Mouse (Mus musculus) ES-E14 (cell line): ENCODE measurements around the gene Emc8. TPM values are rescaled to one million over a fixed set of nuclear protein-coding genes. Genes with fewer than 3 reads are reported as not detected.

Source experiments
- DNase-seq: peaks from one replicate; pipeline ENCODE4 v3.0.0-alpha.2; 2013; ENCODE audit warnings: low read depth, low spot score
- H3K27ac ChIP-seq: 2 replicates; pipeline ENCODE4 v1.5.1; 2012; ENCODE audit warnings: low read depth, mild to moderate bottlenecking, low read length, moderate library complexity, mixed read lengths; ENCODE audit not compliant: poor library complexity, insufficient read depth, severe bottlenecking
- H3K36me3 ChIP-seq: 2 replicates; pipeline ENCODE4 v1.6.1; 2012; ENCODE audit warnings: mild to moderate bottlenecking, low read length, moderate library complexity, mixed read lengths; ENCODE audit not compliant: control insufficient read depth, poor library complexity, insufficient read depth, severe bottlenecking
- H3K4me1 ChIP-seq, 2 experiments: fragments of 150-350 bp in 1 of 2; sonication (generic) in 1 of 2; 2 replicates each; pipeline ENCODE4 v1.6.1; 2012; ENCODE audit warnings: low read length in 2 of 2, mild to moderate bottlenecking in 1 of 2, mixed read lengths in 1 of 2; ENCODE audit not compliant: control insufficient read depth in 2 of 2, insufficient read depth in 2 of 2, poor library complexity in 1 of 2
- H3K4me3 ChIP-seq, 2 experiments: fragments of 150-350 bp in 1 of 2; sonication (generic) in 1 of 2; 2 replicates each; pipeline ENCODE4 v1.5.1; 2012; ENCODE audit warnings: low read length in 2 of 2, low read depth in 1 of 2, mild to moderate bottlenecking in 1 of 2, mixed read lengths in 1 of 2; ENCODE audit not compliant: insufficient read depth in 1 of 2, poor library complexity in 1 of 2, severe bottlenecking in 1 of 2
- H3K9ac ChIP-seq: 2 replicates; pipeline ENCODE4 v1.6.1; 2012; ENCODE audit warnings: low read depth, mild to moderate bottlenecking, low read length, mixed read lengths; ENCODE audit not compliant: poor library complexity, insufficient read depth, severe bottlenecking
- H3K9me3 ChIP-seq: fragments of 150-350 bp; sonication (generic); 2 replicates; pipeline ENCODE4 v1.6.1; 2012; ENCODE audit warnings: low read depth, mild to moderate bottlenecking, low read length; ENCODE audit not compliant: control insufficient read depth, insufficient read depth
- CHD2 ChIP-seq: IDR thresholded peaks from 2 replicates; pipeline ENCODE4 v1.6.1; 2014; ENCODE audit warnings: mild to moderate bottlenecking, low read depth, low read length, inconsistent platforms
- HCFC1 ChIP-seq: IDR thresholded peaks from 2 replicates; pipeline ENCODE4 v1.6.1; 2012; ENCODE audit warnings: low read length, inconsistent platforms, borderline replicate concordance; ENCODE audit not compliant: insufficient read depth
- MAFK ChIP-seq: IDR thresholded peaks from 2 replicates; pipeline ENCODE4 v1.6.1; 2014; ENCODE audit warnings: mild to moderate bottlenecking, low read depth, low read length, inconsistent platforms; ENCODE audit not compliant: insufficient read depth
- ZC3H11A ChIP-seq: IDR thresholded peaks from 2 replicates; pipeline ENCODE4 v1.6.1; 2012; ENCODE audit warnings: low read depth, mild to moderate bottlenecking, inconsistent platforms, low read length, borderline replicate concordance
- ZNF384 ChIP-seq: IDR thresholded peaks from 2 replicates; pipeline ENCODE4 v1.6.1; 2012; ENCODE audit warnings: low read depth, low read length, inconsistent platforms
- in situ Hi-C, 2 experiments: fragments of 600-800 bp; cut with MboI; formaldehyde crosslinking; loops; one replicate each; pipeline ENCODE4 v1.15.1; 2025; ENCODE audit warnings: low sequenced_read_pairs in 2 of 2, inconsistent platforms in 1 of 2; ENCODE audit not compliant: unreplicated experiment in 2 of 2
- total RNA-seq: library from RNA; depleted of rRNA; stranded (reverse); fragments of 300-350 nt; gene quantifications from 2 replicates; pipeline ENCODE4 v1.2.3, GENCODE M21; 2012

Emc8 gene
- total RNA-seq, 1 experiment = 332 TPM

DNA sequence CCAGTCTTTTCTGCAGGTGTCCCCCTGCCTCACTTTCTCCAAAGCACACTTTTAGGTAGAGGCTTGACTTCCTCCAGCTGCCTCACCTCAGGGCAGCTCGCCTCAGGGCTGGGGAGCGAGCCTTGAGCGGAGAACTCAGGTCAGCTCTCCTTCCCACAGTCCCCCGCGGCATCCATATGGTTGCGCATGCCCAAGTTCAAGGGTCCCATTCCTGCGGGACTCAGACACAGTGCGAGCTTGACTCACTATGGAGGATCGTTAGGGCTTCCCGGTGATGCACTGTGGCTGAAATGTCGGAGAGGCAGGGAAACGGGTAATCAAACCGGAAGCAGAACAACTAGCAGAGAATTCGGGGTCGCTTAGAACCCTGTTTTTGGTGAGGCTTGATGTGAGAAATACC is 36.8 kb upstream of the Emc8 start:
- DNase-seq = no peak
- in situ Hi-C loops = no loop called here
- Histone ChIP-seq H3K27ac (no peak overlapping the region), H3K9me3 (no peaks in the 10 kb centered on the region), H3K4me3 (peak overlapping the region; percentile 1 to 25; a peak in 2 of 4 replicates), H3K4me1 (no peaks in the 10 kb centered on the region), H3K36me3 (no peaks in the 10 kb centered on the region), H3K9ac (peak overlapping the region; percentile 25; the same call in 1 of the 2 replicates)
- TF ChIP-seq ZC3H11A = no peak
- no peak for TF ChIP-seq ZNF384

DNA sequence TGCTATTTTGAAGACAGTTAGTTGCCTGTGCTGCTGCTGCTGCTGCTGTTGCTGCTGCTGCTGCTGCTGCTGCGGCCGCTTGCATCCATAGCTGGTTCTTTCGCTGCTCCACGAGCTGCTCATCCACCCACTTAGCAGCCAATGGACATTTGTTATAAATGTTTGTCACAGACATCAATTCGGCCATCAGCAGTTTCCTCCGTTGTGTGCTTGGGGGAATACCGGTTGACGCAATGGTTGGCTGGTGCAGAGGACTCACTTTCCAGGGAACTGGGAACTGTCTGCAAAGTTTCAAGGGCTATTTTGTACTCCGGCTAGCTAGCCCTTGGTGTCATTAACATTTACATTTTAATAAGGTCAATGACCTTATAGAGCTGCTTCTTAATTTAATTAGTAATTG is 35.8 kb upstream of the Emc8 start:
- DNase-seq = no peak
- Histone ChIP-seq H3K9ac (no peak overlapping the region), H3K36me3 (no peaks in the 10 kb centered on the region), H3K27ac (no peak overlapping the region), H3K4me3 (no peak overlapping the region), H3K4me1 (no peaks in the 10 kb centered on the region), H3K9me3 (no peaks in the 10 kb centered on the region)
- in situ Hi-C loops = no loop called here
- no peak for TF ChIP-seq HCFC1
- TF ChIP-seq CHD2 = no peak
- TF ChIP-seq MAFK = no peak
- TF ChIP-seq ZC3H11A = no peak
- TF ChIP-seq ZNF384 = no peak

DNA sequence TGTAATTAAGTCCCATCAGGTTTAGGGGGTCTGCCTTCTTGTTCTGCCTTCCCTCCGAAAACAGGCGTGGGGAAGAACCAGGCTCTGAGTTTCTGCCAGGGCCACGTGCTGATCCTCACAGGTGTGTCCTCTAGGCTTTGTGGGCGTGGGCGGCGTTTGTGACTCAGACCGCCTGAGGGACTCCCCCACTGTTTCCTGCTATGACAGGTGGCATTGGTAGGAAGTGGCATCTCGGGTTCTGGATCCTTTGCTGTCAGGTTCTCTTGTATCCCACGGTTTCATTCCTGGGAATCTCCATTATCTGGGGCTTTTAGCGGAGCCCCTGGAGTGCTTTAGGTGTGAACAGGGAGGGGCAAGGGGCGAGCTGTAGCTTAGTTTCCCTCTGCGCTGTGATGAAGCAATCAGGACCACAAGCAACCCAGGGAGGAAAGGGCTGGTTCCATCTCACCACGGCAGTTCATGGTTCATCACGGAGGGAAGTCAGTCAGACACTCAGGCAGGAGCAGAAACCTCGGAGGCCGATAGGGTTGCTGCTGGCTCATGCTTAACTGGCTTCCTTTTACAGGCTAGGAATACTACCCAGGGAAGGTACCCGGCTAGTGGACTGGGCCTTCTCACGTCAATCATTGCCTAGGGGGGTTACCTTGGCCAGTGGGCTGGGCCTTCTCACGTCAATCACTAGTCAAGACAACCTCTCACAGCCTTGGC is 33.5 kb upstream of the Emc8 start:
- DNase-seq = no peak
- in situ Hi-C loops = no loop called here

DNA sequence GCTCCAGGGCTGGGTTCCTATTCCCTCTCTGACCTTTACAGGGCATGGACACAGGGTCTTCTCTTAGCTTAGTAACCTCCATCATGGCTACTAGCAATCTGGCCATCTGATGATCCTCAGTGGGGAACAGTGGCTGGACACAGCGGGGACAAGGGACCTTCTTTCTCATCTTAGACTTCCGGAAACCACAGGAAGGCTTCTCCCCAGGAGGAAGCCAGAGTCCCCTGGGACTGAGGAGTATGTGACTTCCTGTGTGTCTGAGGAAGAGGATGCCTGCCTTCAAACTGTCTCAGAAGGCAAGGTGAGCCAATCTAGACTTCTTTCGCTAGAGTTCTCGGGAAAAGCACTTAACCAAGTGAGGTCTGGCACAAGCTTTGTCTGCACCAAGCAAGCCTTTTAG is 31.7 kb upstream of the Emc8 start:
- DNase-seq = no peak
- H3K9me3 ChIP-seq = no peaks in the 10 kb centered on the region
- no peak overlapping the region for H3K9ac ChIP-seq
- no peak overlapping the region for H3K4me3 ChIP-seq
- no peak overlapping the region for H3K27ac ChIP-seq
- in situ Hi-C loops = no loop called here
- TF ChIP-seq CHD2 (no peak), HCFC1 (no peak), ZC3H11A (no peak), MAFK (no peak), ZNF384 (no peak)
- no peaks in the 10 kb centered on the region for H3K36me3 ChIP-seq
- H3K4me1 ChIP-seq = no peaks in the 10 kb centered on the region

More for the DNA sequence above, 33.5 kb upstream of the Emc8 start:
- TF ChIP-seq ZC3H11A (no peak), MAFK (no peak), CHD2 (no peak), HCFC1 (no peak), ZNF384 (no peak)
- no peaks in the 10 kb centered on the region for H3K36me3 ChIP-seq
- no peaks in the 10 kb centered on the region for H3K9me3 ChIP-seq
- H3K4me1 ChIP-seq = no peaks in the 10 kb centered on the region
- no peak overlapping the region for H3K4me3 ChIP-seq
- no peak overlapping the region for H3K9ac ChIP-seq
- no peak overlapping the region for H3K27ac ChIP-seq

DNA sequence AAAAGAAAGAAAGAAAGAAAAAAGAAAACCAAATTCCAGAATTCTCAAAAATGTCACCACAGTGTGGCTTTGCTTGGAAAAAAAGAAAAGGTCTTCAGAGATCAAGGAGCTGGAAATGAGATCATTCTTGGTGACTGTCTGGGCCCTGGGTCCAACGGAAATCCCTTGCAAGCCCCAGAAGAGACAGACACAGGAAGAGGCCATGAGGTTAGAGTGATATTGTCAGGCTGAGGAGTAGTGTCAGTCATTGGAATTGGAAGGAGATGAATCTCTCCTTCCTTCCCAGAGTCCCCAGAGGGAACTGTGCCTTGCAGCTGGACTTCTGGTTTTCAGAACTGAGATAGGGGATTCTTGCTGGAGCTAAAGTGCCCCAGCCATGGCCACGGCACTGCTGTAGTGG is 31.2 kb upstream of the Emc8 start:
- Histone ChIP-seq H3K27ac (no peak overlapping the region), H3K4me1 (no peaks in the 10 kb centered on the region), H3K4me3 (no peak overlapping the region), H3K36me3 (no peaks in the 10 kb centered on the region), H3K9ac (no peak overlapping the region), H3K9me3 (no peaks in the 10 kb centered on the region)
- DNase-seq = no peak
- TF ChIP-seq HCFC1 (no peak), CHD2 (no peak), ZC3H11A (no peak), ZNF384 (no peak), MAFK (no peak)
- in situ Hi-C loops = loop anchor here in 1 of 2 experiments (25.0 kb wide), 1 partner anchor 88 kb away; no protein-coding TSS in a partner anchor
